Mouse (Mus musculus) CH12.LX (cell line): ENCODE measurements around the gene Rab14. TPM values are rescaled to one million over a fixed set of nuclear protein-coding genes. Genes with fewer than 3 reads are reported as not detected.

ENCODE experiments used
- DNase-seq: peaks from one replicate; pipeline ENCODE4 v3.0.0-alpha.2; 2013; ENCODE audit errors: extremely low read depth
- H3K27ac ChIP-seq: 2 replicates; pipeline ENCODE4 v1.5.1; 2012; ENCODE audit warnings: low read depth, mild to moderate bottlenecking, control low read depth, moderate library complexity; ENCODE audit not compliant: insufficient read depth
- H3K27me3 ChIP-seq: replicated peaks from 2 replicates; pipeline ENCODE3; 2012; ENCODE audit warnings: inconsistent platforms
- H3K36me3 ChIP-seq, 2 experiments: replicated peaks in 1 of 2; 2 replicates each; pipeline versions ENCODE3 to v1.6.1; 2012; ENCODE audit warnings: inconsistent platforms in 1 of 2, low read length in 1 of 2, mild to moderate bottlenecking in 1 of 2, mixed read lengths in 1 of 2, moderate library complexity in 1 of 2; ENCODE audit not compliant: control insufficient read depth in 1 of 2, insufficient read depth in 1 of 2
- H3K4me1 ChIP-seq, 2 experiments: 2 replicates each; pipeline ENCODE4 v1.6.1; 2012; ENCODE audit warnings: inconsistent platforms in 1 of 2, moderate library complexity in 1 of 2; ENCODE audit not compliant: insufficient read depth in 2 of 2, control insufficient read depth in 1 of 2
- H3K4me2 ChIP-seq: 2 replicates; pipeline ENCODE4 v1.6.1; 2012; ENCODE audit warnings: low read depth, mild to moderate bottlenecking, control low read depth; ENCODE audit not compliant: poor library complexity, insufficient read depth, severe bottlenecking
- H3K4me3 ChIP-seq, 3 experiments: fragments of 150-350 bp in 1 of 3; sonication (generic) in 1 of 3; replicated peaks in 1 of 3; 2 replicates each; pipeline versions ENCODE3 to v1.5.1; 2011 to 2012; ENCODE audit warnings: low read depth in 2 of 3, low read length in 2 of 3, mild to moderate bottlenecking in 2 of 3, moderate library complexity in 2 of 3, control low read depth in 1 of 3, improper control_type of control experiment in 1 of 3, inconsistent platforms in 1 of 3, mixed read lengths in 1 of 3; ENCODE audit not compliant: poor library complexity in 1 of 3
- H3K79me2 ChIP-seq: replicated peaks from 2 replicates; pipeline ENCODE4 v1.6.1; 2012; ENCODE audit warnings: mild to moderate bottlenecking, moderate library complexity; ENCODE audit not compliant: control insufficient read depth, poor library complexity, insufficient read depth, severe bottlenecking; ENCODE audit errors: extremely low read depth
- H3K9ac ChIP-seq: 2 replicates; pipeline ENCODE4 v1.6.1; 2012; ENCODE audit warnings: low read depth, mild to moderate bottlenecking, control low read depth, moderate library complexity; ENCODE audit not compliant: insufficient read depth
- H3K9me3 ChIP-seq: replicated peaks from 2 replicates; pipeline ENCODE3; 2012; ENCODE audit warnings: low read length, inconsistent platforms, mixed read lengths
- CHD2 ChIP-seq: IDR thresholded peaks from 2 replicates; pipeline ENCODE4 v1.6.1; 2011; ENCODE audit warnings: low read length, improper control_type of control experiment
- ELF1 ChIP-seq: IDR thresholded peaks from 2 replicates; pipeline ENCODE4 v1.6.1; 2014; ENCODE audit warnings: low read depth, mild to moderate bottlenecking, inconsistent platforms, low read length, improper control_type of control experiment
- JUND ChIP-seq: conservative IDR thresholded peaks from 2 replicates; pipeline ENCODE4 v1.6.1; 2011; ENCODE audit warnings: low read depth, low read length, improper control_type of control experiment
- KAT2A ChIP-seq: IDR thresholded peaks from 2 replicates; pipeline ENCODE4 v1.6.1; 2012; ENCODE audit warnings: low read length, improper control_type of control experiment, inconsistent platforms; ENCODE audit not compliant: insufficient replicate concordance
- MAX ChIP-seq: IDR thresholded peaks from 2 replicates; pipeline ENCODE4 v1.6.1; 2011; ENCODE audit warnings: low read length, improper control_type of control experiment
- MXI1 ChIP-seq: IDR thresholded peaks from 2 replicates; pipeline ENCODE4 v1.6.1; 2011; ENCODE audit warnings: mild to moderate bottlenecking, low read depth, low read length, improper control_type of control experiment
- MYC ChIP-seq: IDR thresholded peaks from 2 replicates; pipeline ENCODE4 v1.6.1; 2011; ENCODE audit warnings: low read depth, mild to moderate bottlenecking, improper control_type of control experiment, low read length
- POLR2AphosphoS2 ChIP-seq: IDR thresholded peaks from 2 replicates; pipeline ENCODE4 v1.6.1; 2011; ENCODE audit warnings: low read depth, low read length, improper control_type of control experiment
- RCOR1 ChIP-seq: conservative IDR thresholded peaks from 2 replicates; pipeline ENCODE4 v1.6.1; 2012; ENCODE audit warnings: low read depth, mild to moderate bottlenecking, inconsistent platforms, low read length, improper control_type of control experiment
- SIN3A ChIP-seq: IDR thresholded peaks from 2 replicates; pipeline ENCODE4 v1.6.1; 2012; ENCODE audit warnings: low read length, improper control_type of control experiment, inconsistent platforms
- SMC3 ChIP-seq: IDR thresholded peaks from 2 replicates; pipeline ENCODE4 v1.6.1; 2011; ENCODE audit warnings: low read depth, low read length, improper control_type of control experiment
- TBP ChIP-seq: conservative IDR thresholded peaks from 2 replicates; pipeline ENCODE4 v1.6.1; 2011; ENCODE audit warnings: low read depth, low read length, improper control_type of control experiment
- TCF12 ChIP-seq: IDR thresholded peaks from 2 replicates; pipeline ENCODE4 v1.6.1; 2014; ENCODE audit warnings: low read depth, mild to moderate bottlenecking, inconsistent platforms, low read length, improper control_type of control experiment
- USF1 ChIP-seq: IDR thresholded peaks from 2 replicates; pipeline ENCODE4 v1.6.1; 2014; ENCODE audit warnings: low read depth, mild to moderate bottlenecking, inconsistent platforms, low read length, improper control_type of control experiment
- ZC3H11A ChIP-seq: IDR thresholded peaks from 2 replicates; pipeline ENCODE4 v1.6.1; 2012; ENCODE audit warnings: low read depth, mild to moderate bottlenecking, inconsistent platforms, low read length, improper control_type of control experiment
- ZNF384 ChIP-seq: IDR thresholded peaks from 2 replicates; pipeline ENCODE4 v1.6.1; 2012; ENCODE audit warnings: low read depth, low read length, improper control_type of control experiment, inconsistent platforms
- dilution Hi-C: fragments of 300-500 bp; cut with MboI; formaldehyde crosslinking; loops from 2 replicates; pipeline ENCODE4 v1.14.3; 2020; ENCODE audit warnings: low sequenced_read_pairs; ENCODE audit not compliant: extremely low pct_unique_long_range_greater_than_20kb, extremely low pct_ligation_motif_present
- in situ Hi-C: fragments of 300-500 bp; cut with MboI; formaldehyde crosslinking; loops from 3 replicates; pipeline ENCODE4 v1.14.3; 2019; ENCODE audit warnings: low sequenced_read_pairs, low pct_ligation_motif_present, low pct_unique_long_range_greater_than_20kb, mixed read lengths
- polyA plus RNA-seq: library from polyadenylated mRNA; unstranded; fragments of >175 nt; gene quantifications from 2 replicates; pipeline ENCODE4 v1.2.1, GENCODE M21; 2012; ENCODE audit warnings: low read depth; ENCODE audit not compliant: insufficient read length
- total RNA-seq, 2 experiments: library from RNA; depleted of rRNA; stranded (reverse); fragments of 300-350 nt in 1 of 2; fragments of >200 nt in 1 of 2; gene quantifications; 2 replicates each; pipeline ENCODE4 v1.2.3; 2012 to 2014

The Rab14 gene
- total and polyA plus RNA-seq, 3 experiments = 26.8 to 94.4 (median 66.2) TPM

DNA sequence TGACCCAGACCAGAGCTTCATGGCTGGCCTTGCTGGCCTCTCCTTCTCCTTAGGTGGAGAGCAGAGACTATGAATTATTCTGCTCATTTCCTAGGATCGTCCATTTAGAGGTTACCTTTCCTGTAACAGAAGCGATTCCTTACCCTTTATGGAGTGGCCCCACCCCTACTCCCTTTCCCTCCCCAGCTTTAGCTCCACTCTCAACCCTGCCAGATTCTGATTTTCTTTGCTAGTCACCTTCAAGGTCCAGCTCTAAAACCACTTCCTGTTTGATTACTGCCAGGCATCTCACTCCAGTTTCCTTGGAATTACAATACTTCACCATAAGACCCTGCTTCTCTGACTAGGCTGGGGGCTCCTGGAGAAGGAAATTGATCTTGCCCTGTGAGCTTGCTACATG, 15.8 kb upstream of the Rab14 start:
- no peaks in the 10 kb centered on the region for H3K79me2 ChIP-seq
- dilution Hi-C loops (no loop called here), in situ Hi-C loops (loop anchor here (10.0 kb wide), 1 partner anchor 158 kb away; no protein-coding TSS in a partner anchor)
- no peak for DNase-seq
- TF ChIP-seq TBP = no peak
- TF ChIP-seq TCF12 = no peak
- no peak for TF ChIP-seq KAT2A
- no peak for TF ChIP-seq SIN3A
- no peak for TF ChIP-seq MYC
- TF ChIP-seq USF1 = no peak
- TF ChIP-seq RCOR1 = no peak
- no peak for TF ChIP-seq ELF1
- no peak for TF ChIP-seq SMC3
- no peak for TF ChIP-seq JUND
- no peak for TF ChIP-seq ZC3H11A
- no peak for TF ChIP-seq MXI1
- no peak for TF ChIP-seq POLR2AphosphoS2
- TF ChIP-seq MAX = no peak
- TF ChIP-seq ZNF384 = no peak
- H3K4me2 ChIP-seq = no peak overlapping the region
- H3K9ac ChIP-seq = no peak overlapping the region
- H3K27me3 ChIP-seq = no peaks in the 10 kb centered on the region
- H3K27ac ChIP-seq = no peak overlapping the region
- no peaks in the 10 kb centered on the region for H3K9me3 ChIP-seq
- peaks cover 4 to 12% of the 10 kb centered on the region in 2 experiments; a peak in 3 of 4 replicates for H3K4me1 ChIP-seq
- no peak overlapping the region for H3K4me3 ChIP-seq
- H3K36me3 ChIP-seq = no peaks in the 10 kb centered on the region

DNA sequence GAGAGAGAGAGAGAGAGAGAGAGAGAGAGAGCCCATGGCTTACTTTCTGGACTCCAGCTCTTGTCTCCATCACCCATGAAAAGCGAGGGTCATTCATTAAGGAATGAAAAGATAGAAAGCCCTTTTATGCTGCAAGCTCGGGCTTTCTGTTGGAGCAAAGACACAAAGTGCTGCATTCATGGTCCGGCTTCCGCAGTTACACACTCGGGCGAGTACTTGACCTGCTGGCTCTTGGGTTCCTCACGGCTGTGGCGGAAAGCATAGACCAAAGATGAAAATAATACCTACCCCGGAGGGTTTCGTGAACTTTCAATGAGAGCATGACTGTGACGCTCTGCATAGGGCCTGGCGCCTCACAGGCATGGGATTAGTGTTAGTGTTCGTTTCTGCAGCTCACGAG, 14.4 kb upstream of the Rab14 start:
- no peak overlapping the region for H3K4me2 ChIP-seq
- H3K27me3 ChIP-seq = no peaks in the 10 kb centered on the region
- H3K79me2 ChIP-seq = no peaks in the 10 kb centered on the region
- no peak overlapping the region for H3K27ac ChIP-seq
- no peak for DNase-seq
- dilution Hi-C loops (no loop called here), in situ Hi-C loops (loop anchor here (10.0 kb wide), 1 partner anchor 159 kb away; no protein-coding TSS in a partner anchor)
- no peaks in the 10 kb centered on the region for H3K9me3 ChIP-seq
- no peak overlapping the region for H3K4me3 ChIP-seq
- no peak overlapping the region for H3K9ac ChIP-seq
- peaks cover 10 to 25% of the 10 kb centered on the region in 2 experiments for H3K4me1 ChIP-seq
- TF ChIP-seq CHD2 = no peak
- no peaks in the 10 kb centered on the region for H3K36me3 ChIP-seq
